Mouse (Mus musculus): ENCODE measurements around the gene 2310034G01Rik.

2310034G01Rik gene

GRCm38 (mm10) chr19:46350168-46350932, at the start of gene 2310034G01Rik:
TSS of gene 2310034G01Rik (minus strand) at chr19:46350302.
- no peak for DNase-seq (ENCODE audit: low read depth)

GRCm38 (mm10) chr19:46399886-46400285, 49.8 kb upstream of the 2310034G01Rik start:
- DNase-seq (ENCODE audit: low read depth): no peak

GRCm38 (mm10) chr19:46399372-46399771, 49.3 kb upstream of the 2310034G01Rik start:
- DNase-seq (ENCODE audit: low read depth): no peak

GRCm38 (mm10) chr19:46398401-46398800, 48.3 kb upstream of the 2310034G01Rik start:
- DNase-seq (ENCODE audit: low read depth): no peak

- DNase-seq (ENCODE audit: low read depth): no peak
Observed at GRCm38 (mm10) chr19:46397436-46398001, 47.4 kb upstream of the 2310034G01Rik start.

- peak; percentile 100 for DNase-seq (ENCODE audit: low read depth)
Observed at GRCm38 (mm10) chr19:46396686-46397435, 46.8 kb upstream of the 2310034G01Rik start, which contains the start of gene Sufu. TSS of gene Sufu (plus strand) at chr19:46396896.

- DNase-seq (ENCODE audit: low read depth): no peak
Observed at GRCm38 (mm10) chr19:46396109-46396508, 46.0 kb upstream of the 2310034G01Rik start.

- DNase-seq (ENCODE audit: low read depth): peak; percentile 99
Observed at GRCm38 (mm10) chr19:46395109-46396009, 45.3 kb upstream of the 2310034G01Rik start, which contains the start of gene Actr1a. TSS of gene Actr1a (minus strand) at chr19:46395748.

- DNase-seq (ENCODE audit: low read depth): no peak
Observed at GRCm38 (mm10) chr19:46394712-46395108, 44.6 kb upstream of the 2310034G01Rik start.

- DNase-seq (ENCODE audit: low read depth): no peak
Observed at GRCm38 (mm10) chr19:46392018-46392417, 41.9 kb upstream of the 2310034G01Rik start.

- DNase-seq (ENCODE audit: low read depth): no peak
Observed at GRCm38 (mm10) chr19:46389872-46390271, 39.8 kb upstream of the 2310034G01Rik start.

- DNase-seq (ENCODE audit: low read depth): no peak
Observed at GRCm38 (mm10) chr19:46382275-46382674, 32.2 kb upstream of the 2310034G01Rik start.

GRCm38 (mm10) chr19:46375891-46376290, 25.8 kb upstream of the 2310034G01Rik start:
- DNase-seq (ENCODE audit: low read depth): no peak

- DNase-seq (ENCODE audit: low read depth): no peak
Observed at GRCm38 (mm10) chr19:46375489-46375888, 25.4 kb upstream of the 2310034G01Rik start.

GRCm38 (mm10) chr19:46374477-46375088, 24.5 kb upstream of the 2310034G01Rik start:
- no peak for DNase-seq (ENCODE audit: low read depth)

- peak; percentile 33 for DNase-seq (ENCODE audit: low read depth)
Observed at GRCm38 (mm10) chr19:46369204-46369603, 19.1 kb upstream of the 2310034G01Rik start.

GRCm38 (mm10) chr19:46367798-46368590, 17.9 kb upstream of the 2310034G01Rik start:
- DNase-seq (ENCODE audit: low read depth): no peak

GRCm38 (mm10) chr19:46363294-46364009, 13.3 kb upstream of the 2310034G01Rik start:
- no peak for DNase-seq (ENCODE audit: low read depth)

GRCm38 (mm10) chr19:46362104-46362503, 12.0 kb upstream of the 2310034G01Rik start:
- DNase-seq (ENCODE audit: low read depth): no peak

GRCm38 (mm10) chr19:46358381-46358780, 8.3 kb upstream of the 2310034G01Rik start:
- DNase-seq (ENCODE audit: low read depth): no peak

Measured in c-Kit-positive CD71-positive TER-119-negative erythroid progenitor cells, embryonic 14.5 days (primary cell).